Mouse (Mus musculus): ENCODE measurements around the gene Cep78.
"Not testable (repeated sequence)": the region's sequence is repeated elsewhere in the genome, so short reads cannot be mapped to it uniquely, and the experiment has no call there.

Cep78 gene

GRCm38 (mm10) chr19:15984449-15985171, at the start of gene Cep78:
Gene Cep78 (minus strand): TSS chr19:15984989.
- in situ Hi-C loops (cut with MboI; ENCODE audit: low sequenced_read_pairs), result no loop called here

GRCm38 (mm10) chr19:16031276-16031675, 46.5 kb upstream of the Cep78 start:
- in situ Hi-C loops (cut with MboI; ENCODE audit: low sequenced_read_pairs), result no loop called here

- in situ Hi-C loops (cut with MboI; ENCODE audit: low sequenced_read_pairs), result not testable (repeated sequence)
Measured at GRCm38 (mm10) chr19:16029253-16029771, 44.5 kb upstream of the Cep78 start.

DNA sequence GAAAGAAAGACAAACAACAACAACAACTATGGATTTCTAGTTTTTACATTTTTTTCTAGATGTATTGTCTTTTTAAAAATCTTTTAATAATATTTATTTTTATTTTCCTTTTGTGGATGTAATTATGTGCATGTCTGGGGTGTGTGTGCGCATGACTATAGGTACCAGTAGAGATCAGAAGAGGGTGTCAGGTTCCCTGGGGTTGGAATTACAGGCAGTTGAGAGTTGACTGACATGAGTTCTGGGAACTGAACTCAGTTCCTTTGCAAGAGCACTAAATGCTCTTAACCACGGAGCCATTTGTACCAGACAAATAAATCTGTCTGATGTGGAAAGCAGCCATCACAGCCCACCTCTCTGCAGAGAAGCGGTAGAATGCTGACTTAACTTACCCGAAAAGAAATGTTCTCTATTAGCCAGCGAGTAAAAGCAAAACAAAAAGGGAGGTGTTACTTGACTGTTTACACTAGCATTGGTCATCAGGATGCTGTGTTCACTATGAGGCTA, 44.0 kb upstream of the Cep78 start:
- in situ Hi-C loops (cut with MboI; ENCODE audit: low sequenced_read_pairs), result no loop called here

DNA sequence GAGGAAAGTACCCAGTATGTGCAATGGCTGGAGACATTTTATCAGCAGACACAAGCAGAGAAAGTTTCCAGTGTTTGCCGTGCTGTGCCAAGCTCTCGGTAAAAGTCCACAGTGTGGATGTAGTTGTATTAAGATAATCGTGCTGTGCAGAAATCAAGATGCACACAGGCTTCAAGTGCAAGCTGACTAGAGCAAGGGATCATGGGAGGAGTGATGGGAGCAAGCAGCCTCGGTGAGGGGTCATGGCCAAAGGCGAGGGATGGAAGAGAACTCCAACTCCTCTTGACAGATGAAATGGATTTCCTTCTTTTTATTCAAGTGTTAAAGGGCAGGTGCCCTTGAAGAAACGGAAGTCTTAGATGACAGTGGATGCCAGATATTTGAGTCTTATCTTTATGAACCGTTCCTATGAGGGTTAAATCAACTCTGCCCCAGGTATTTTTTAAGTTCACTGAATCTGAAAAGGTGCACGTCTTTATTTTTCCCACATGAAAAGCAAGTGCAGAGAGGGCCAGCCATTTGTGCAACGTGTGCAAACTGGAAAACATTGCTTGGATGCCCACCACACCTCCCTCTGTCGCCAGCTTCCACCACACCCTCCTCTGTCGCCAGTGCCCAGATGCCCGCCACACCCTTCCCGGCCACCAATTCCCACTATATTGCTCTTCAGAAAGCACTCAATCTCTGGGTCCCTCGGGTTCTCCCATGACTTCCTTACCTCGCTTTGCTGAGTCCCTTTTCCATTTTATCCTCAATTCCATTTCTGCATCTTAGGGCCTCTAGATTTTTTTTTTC, 43.3 kb upstream of the Cep78 start:
- in situ Hi-C loops (cut with MboI; ENCODE audit: low sequenced_read_pairs), result no loop called here

- in situ Hi-C loops (cut with MboI; ENCODE audit: low sequenced_read_pairs), result no loop called here
Measured at GRCm38 (mm10) chr19:16026276-16026675, 41.5 kb upstream of the Cep78 start.

- in situ Hi-C loops (cut with MboI; ENCODE audit: low sequenced_read_pairs), result no loop called here
Measured at GRCm38 (mm10) chr19:16022178-16022577, 37.4 kb upstream of the Cep78 start.

DNA sequence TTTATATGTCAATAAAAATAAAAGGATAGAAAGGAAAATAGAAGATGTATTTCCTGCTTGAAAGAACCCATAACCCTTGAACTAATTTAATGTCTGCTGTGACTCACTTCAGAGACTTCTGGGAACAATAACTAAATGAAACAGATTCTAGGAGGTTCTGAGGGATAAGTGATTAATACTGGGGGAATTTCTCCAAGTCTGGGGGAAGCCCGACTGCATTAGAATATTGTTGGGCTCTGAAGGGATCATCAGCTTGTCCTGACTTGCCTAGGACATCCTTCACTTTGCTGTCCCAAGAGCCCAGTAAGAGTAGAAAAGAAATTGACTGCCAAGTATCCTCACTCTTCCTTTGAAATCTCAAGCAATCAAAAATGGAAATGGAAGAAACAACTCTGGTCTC, 31.4 kb upstream of the Cep78 start:
- in situ Hi-C loops (cut with MboI; ENCODE audit: low sequenced_read_pairs), result no loop called here

DNA sequence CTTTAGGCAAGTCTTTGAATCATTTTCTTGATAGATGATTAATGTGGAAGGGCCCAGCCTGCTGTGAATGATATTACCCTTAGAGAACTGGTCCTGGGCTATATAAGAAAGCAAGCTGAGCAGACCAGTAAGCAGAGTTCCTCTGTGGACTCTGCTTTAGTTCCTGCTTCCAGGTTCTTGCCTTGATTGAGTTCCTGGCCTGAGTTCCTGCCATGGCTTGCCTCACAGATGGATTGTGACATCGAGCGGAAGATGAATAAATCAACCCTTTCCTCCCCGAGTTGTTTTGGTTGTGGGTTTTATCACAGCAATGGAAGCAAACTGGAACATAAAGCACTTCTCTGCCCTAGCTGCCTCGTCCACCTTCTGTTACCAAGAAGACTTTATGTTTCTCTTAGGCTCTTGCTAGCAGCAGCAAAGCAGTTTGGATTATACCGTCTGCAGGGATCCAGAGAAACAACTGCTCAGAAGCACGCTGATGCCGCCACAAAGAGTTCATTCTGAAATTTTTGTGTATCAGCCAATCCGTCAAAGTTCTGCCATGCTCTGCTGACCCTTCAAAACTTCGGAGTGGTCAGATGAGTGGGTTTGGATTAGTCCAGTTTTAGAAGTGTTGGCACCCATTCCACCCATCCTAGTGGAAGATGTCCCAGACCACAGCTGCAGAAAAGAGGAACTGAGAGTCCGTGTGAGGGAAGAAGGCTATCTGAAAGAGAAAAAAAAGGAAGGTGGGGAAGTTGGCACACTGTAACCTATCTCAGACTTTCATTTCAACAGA, 30.6 kb upstream of the Cep78 start:
- in situ Hi-C loops (cut with MboI; ENCODE audit: low sequenced_read_pairs), result no loop called here

- in situ Hi-C loops (cut with MboI; ENCODE audit: low sequenced_read_pairs), result no loop called here
Measured at GRCm38 (mm10) chr19:16009746-16010337, 25.1 kb upstream of the Cep78 start.

- in situ Hi-C loops (cut with MboI; ENCODE audit: low sequenced_read_pairs), result no loop called here
Measured at GRCm38 (mm10) chr19:16009111-16009510, 24.3 kb upstream of the Cep78 start.

DNA sequence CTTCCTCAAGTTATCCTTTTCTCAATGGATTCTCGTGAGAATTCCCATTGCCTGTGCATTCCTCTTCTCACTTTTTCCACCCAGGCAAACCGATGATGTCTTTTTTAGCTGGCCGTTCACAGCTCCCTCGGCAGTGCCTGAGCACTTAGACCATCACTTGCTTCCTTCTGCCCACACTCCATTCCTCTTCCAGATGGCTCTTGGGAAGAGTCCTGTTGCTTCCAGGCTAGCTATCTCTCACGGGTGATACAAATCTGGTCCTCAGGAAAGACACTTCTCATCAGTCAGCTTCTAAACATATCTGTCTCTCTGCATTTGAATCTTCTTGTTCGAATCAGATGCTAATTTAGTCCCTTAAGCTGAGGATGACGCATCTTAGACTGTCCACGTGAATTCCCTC, 22.3 kb upstream of the Cep78 start:
- in situ Hi-C loops (cut with MboI; ENCODE audit: low sequenced_read_pairs), result no loop called here

- in situ Hi-C loops (cut with MboI; ENCODE audit: low sequenced_read_pairs), result no loop called here
Measured at GRCm38 (mm10) chr19:15998157-15998556, 13.4 kb upstream of the Cep78 start.

GRCm38 (mm10) chr19:15996901-15997564, 12.2 kb upstream of the Cep78 start:
- in situ Hi-C loops (cut with MboI; ENCODE audit: low sequenced_read_pairs), result no loop called here

- in situ Hi-C loops (cut with MboI; ENCODE audit: low sequenced_read_pairs), result no loop called here
Measured at GRCm38 (mm10) chr19:15990102-15990501, 5.3 kb upstream of the Cep78 start.

DNA sequence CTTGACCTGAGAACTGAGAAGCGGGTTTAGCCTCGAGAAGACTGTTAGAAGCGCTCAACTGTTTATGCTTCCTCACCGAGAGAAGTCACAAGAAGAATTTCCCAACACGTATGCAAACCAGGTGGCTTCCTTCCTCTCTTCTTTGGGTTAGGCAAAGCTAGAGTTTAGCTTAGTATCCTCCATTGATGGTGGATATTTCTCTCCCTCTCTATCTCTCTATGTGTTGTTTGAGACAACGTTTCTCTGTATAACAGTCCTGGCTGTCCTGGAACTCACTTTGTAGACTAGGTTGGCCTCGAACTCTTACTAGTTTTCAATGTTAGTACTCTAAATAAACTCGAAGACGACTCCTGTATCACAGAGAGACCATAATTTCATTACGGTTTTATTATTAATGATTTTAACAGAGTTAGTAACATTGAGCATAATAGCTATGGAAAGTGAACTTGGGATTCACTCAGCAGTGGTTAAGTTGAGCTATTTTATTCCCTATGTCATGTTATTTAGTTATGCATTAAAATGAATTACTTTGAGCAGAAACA, 454 bp upstream of the Cep78 start:
- in situ Hi-C loops (cut with MboI; ENCODE audit: low sequenced_read_pairs), result no loop called here

DNA sequence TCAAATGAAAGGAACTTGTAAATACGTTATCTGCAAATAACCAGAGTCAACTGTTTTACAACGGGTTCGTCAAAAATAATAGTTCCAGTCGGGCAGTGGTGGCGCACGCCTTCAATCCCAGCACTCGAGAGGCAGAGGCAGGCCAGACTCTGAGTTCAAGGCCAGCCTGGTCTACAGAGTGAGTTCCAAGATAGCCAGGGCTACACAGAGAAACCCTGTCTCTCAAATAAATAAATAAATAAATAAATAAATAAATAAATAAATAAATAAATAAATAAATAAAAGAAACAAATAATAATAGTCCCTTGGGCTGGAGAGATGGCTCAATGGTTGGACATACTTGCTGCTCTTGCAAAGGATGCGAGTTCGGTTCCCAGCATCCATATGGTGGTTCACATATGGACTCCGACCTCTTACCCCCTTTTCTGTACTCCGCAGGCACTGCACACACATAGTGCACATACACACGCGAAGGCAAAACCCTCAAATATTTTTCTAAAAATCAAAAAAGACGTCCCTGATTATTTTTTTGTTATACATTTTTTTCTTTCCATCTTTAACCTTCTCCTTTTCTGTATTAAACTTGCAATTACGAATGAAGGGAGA, 947 bp downstream of the Cep78 start:
- in situ Hi-C loops (cut with MboI; ENCODE audit: low sequenced_read_pairs), result no loop called here

DNA sequence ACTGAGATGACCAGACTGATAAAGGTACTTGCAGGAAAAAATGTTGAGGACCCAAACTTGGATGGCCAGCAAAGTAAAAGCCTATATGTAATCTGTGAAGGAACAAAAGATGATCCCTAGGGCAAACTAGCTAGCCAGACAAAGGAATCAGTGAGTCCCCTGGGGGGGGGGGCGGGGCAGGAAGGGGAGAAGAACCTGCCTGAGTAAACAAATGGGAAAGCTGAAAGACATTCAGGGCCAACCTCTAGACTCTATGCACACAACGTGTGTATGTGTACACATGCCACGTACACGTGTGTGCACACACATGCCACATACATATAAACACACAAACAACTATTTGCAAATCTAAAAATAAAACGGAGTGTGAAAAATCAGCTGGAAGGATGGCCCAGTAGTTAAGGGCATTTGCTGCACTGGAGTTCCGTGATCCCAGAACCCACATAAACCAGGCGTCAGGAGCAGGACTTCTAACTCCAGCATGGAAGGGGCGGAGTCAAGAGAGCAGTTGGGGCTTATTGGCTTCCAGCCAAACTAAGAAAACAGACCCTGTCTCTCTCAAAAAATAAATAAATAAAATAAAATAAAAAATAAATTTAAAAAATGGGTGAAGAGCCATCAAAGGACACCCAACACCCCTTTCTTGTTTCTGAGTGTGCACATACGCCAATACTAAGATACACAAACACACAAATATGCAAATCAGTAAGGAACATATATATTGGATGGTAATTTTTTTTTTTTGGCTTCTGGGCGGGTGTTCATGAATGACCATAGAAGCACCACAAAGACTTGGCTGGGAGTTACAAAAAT, 1.7 kb downstream of the Cep78 start:
- in situ Hi-C loops (cut with MboI; ENCODE audit: low sequenced_read_pairs), result no loop called here

DNA sequence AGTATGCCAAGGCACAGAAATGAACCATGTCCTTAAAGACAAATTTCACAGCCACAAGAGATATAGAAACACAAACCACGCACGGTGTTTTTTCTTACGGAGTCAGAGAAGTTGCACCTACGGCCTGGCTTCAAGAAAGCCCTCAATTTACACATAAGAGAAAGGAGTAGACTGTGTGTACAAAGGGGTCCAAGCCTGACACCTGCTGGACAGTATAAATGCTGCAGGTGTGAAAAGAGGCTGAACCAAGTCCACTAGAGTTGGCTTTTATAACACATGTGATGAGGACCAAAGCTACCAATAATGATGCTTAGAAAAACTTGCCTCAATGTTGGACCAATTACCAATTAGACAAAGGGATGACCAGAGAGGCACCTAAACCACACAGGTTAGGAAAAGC, 2.9 kb downstream of the Cep78 start:
- in situ Hi-C loops (cut with MboI; ENCODE audit: low sequenced_read_pairs), result no loop called here

All from CH12F3 (cell line).